Mouse (Mus musculus) mouse embryonic stem cell (cell line): ENCODE measurements around the gene Ing3.

Source experiments
- in situ Hi-C, 2 experiments: fragments of 300-500 bp; cut with MboI; formaldehyde crosslinking; loops; 1 replicate in 1 of 2; 3 replicates in 1 of 2; pipeline ENCODE4 v1.14.3; 2019 to 2020; ENCODE audit warnings: low sequenced_read_pairs in 2 of 2, low pct_unique_long_range_greater_than_20kb in 1 of 2, mixed read lengths in 1 of 2; ENCODE audit not compliant: unreplicated experiment in 1 of 2

The Ing3 gene

GRCm38 (mm10) chr6:21989081-21989480 is 39.7 kb downstream of the Ing3 start:
- in situ Hi-C loops: no loop called here

- in situ Hi-C loops: no loop called here
Observed at GRCm38 (mm10) chr6:21990181-21991135, 41.1 kb downstream of the Ing3 start.

GRCm38 (mm10) chr6:21991151-21991550 is 41.8 kb downstream of the Ing3 start:
- in situ Hi-C loops: no loop called here

GRCm38 (mm10) chr6:21993070-21993469 is 43.7 kb downstream of the Ing3 start:
- in situ Hi-C loops: no loop called here

GRCm38 (mm10) chr6:21998131-21998530 is 48.8 kb downstream of the Ing3 start:
- in situ Hi-C loops: no loop called here

- in situ Hi-C loops: no loop called here
Observed at GRCm38 (mm10) chr6:21999025-21999424, 49.7 kb downstream of the Ing3 start.

- in situ Hi-C loops: no loop called here
Observed at GRCm38 (mm10) chr6:22000086-22000485, 50.7 kb downstream of the Ing3 start.

GRCm38 (mm10) chr6:22000881-22001280 is 51.5 kb downstream of the Ing3 start:
- in situ Hi-C loops: no loop called here

GRCm38 (mm10) chr6:22001284-22001916 is 52.0 kb downstream of the Ing3 start:
- in situ Hi-C loops: no loop called here

GRCm38 (mm10) chr6:22002521-22003199 is 53.3 kb downstream of the Ing3 start:
- in situ Hi-C loops: no loop called here

- in situ Hi-C loops: no loop called here
Observed at GRCm38 (mm10) chr6:22003200-22003587, 53.8 kb downstream of the Ing3 start.

- in situ Hi-C loops: no loop called here
Observed at GRCm38 (mm10) chr6:22003959-22004543, 54.7 kb downstream of the Ing3 start.

GRCm38 (mm10) chr6:22008346-22008745 is 59.0 kb downstream of the Ing3 start:
- in situ Hi-C loops: no loop called here

- in situ Hi-C loops: no loop called here
Observed at GRCm38 (mm10) chr6:22010258-22010657, 60.9 kb downstream of the Ing3 start.

GRCm38 (mm10) chr6:22010761-22011281 is 61.5 kb downstream of the Ing3 start:
- in situ Hi-C loops: no loop called here

GRCm38 (mm10) chr6:22011546-22011945 is 62.2 kb downstream of the Ing3 start:
- in situ Hi-C loops: no loop called here

- in situ Hi-C loops: no loop called here
Observed at GRCm38 (mm10) chr6:22012099-22012498, 62.7 kb downstream of the Ing3 start.

GRCm38 (mm10) chr6:22012501-22012900 is 63.1 kb downstream of the Ing3 start:
- in situ Hi-C loops: no loop called here

- in situ Hi-C loops: no loop called here
Observed at GRCm38 (mm10) chr6:22013394-22013793, 64.0 kb downstream of the Ing3 start.
